Mouse (Mus musculus) adrenal gland, postnatal 36 days (tissue): ENCODE data around the gene Slc7a5. TPM values are rescaled to one million over a fixed set of nuclear protein-coding genes. Genes with fewer than 3 reads are reported as not detected.
A peak's percentile ranks its signal among the peaks of the same experiment; 100 is the strongest.

ENCODE experiments used
- DNase-seq, 2 experiments: peaks; one replicate each; pipeline ENCODE4 v3.0.0; 2021; ENCODE audit warnings: mixed read lengths in 1 of 2
- long read RNA-seq, 2 experiments: library from polyadenylated mRNA; stranded (forward); transcript quantifications; one replicate each; pipeline ENCODE4 v2.0.0; 2021; ENCODE audit warnings: borderline sequencing depth in 2 of 2
- total RNA-seq, 2 experiments: library from RNA; stranded (reverse); gene quantifications; 2 replicates each; pipeline ENCODE4 v1.2.3; 2021

The Slc7a5 gene
- total RNA-seq: 10 to 100 TPM; 41.6 to 64.0 TPM
- long read RNA-seq, experiment 1, partial matches to known transcripts: 2 of 9 reads
- long read RNA-seq, experiment 1, other reads (novel, unspliced or antisense): 5 of 9 reads
- long read RNA-seq, experiment 2, transcript Slc7a5-201 (10 exons, 3,517 nt): major isoform, 16 of 20 reads
- long read RNA-seq, experiment 2, partial matches to known transcripts: 0 of 20 reads
- long read RNA-seq, experiment 2, other reads (novel, unspliced or antisense): 4 of 20 reads

GRCm38 (mm10) chr8:121907587-121908248 is at the start of gene Slc7a5:
Slc7a5 (minus strand) TSS chr8:121907694.
- peak; percentile 98 to 99 for DNase-seq

GRCm38 (mm10) chr8:121955825-121956500 is 48.5 kb upstream of the Slc7a5 start:
- DNase-seq: no peak

- no peak for DNase-seq
Measured at GRCm38 (mm10) chr8:121954981-121955555, 47.6 kb upstream of the Slc7a5 start.

GRCm38 (mm10) chr8:121953821-121954545 is 46.5 kb upstream of the Slc7a5 start:
- DNase-seq: no peak

GRCm38 (mm10) chr8:121952800-121953199 is 45.3 kb upstream of the Slc7a5 start:
- no peak for DNase-seq

GRCm38 (mm10) chr8:121952122-121952521 is 44.6 kb upstream of the Slc7a5 start:
- DNase-seq: no peak

GRCm38 (mm10) chr8:121951656-121952009 is 44.1 kb upstream of the Slc7a5 start:
- no peak for DNase-seq

- peak; percentile 74 to 75 for DNase-seq
Measured at GRCm38 (mm10) chr8:121950749-121951655, 43.5 kb upstream of the Slc7a5 start.

GRCm38 (mm10) chr8:121949941-121950748 is 42.7 kb upstream of the Slc7a5 start:
- DNase-seq: peak; percentile 98 to 99

GRCm38 (mm10) chr8:121949222-121949800 is 41.8 kb upstream of the Slc7a5 start, which contains the start of gene Banp:
Banp (plus strand) TSS chr8:121949750.
- DNase-seq: peak in 1 of 2 experiments; percentile 26

- DNase-seq: no peak
Measured at GRCm38 (mm10) chr8:121948321-121949145, 41.0 kb upstream of the Slc7a5 start.

- peak; percentile 91 to 95 for DNase-seq
Measured at GRCm38 (mm10) chr8:121947753-121948141, 40.3 kb upstream of the Slc7a5 start.

- DNase-seq: peak in 1 of 2 experiments; percentile 32
Measured at GRCm38 (mm10) chr8:121947047-121947752, 39.7 kb upstream of the Slc7a5 start.

- DNase-seq: no peak
Measured at GRCm38 (mm10) chr8:121946351-121946750, 38.9 kb upstream of the Slc7a5 start.

- no peak for DNase-seq
Measured at GRCm38 (mm10) chr8:121944831-121945230, 37.3 kb upstream of the Slc7a5 start, which contains the start of gene Car5a. Car5a (minus strand) TSS chr8:121944904.

GRCm38 (mm10) chr8:121943716-121944115 is 36.2 kb upstream of the Slc7a5 start:
- DNase-seq: no peak

GRCm38 (mm10) chr8:121943057-121943540 is 35.6 kb upstream of the Slc7a5 start:
- no peak for DNase-seq

GRCm38 (mm10) chr8:121938732-121939131 is 31.2 kb upstream of the Slc7a5 start:
- DNase-seq: no peak
